Mouse (Mus musculus): Measurements from ENCODE around the gene H2-DMb2. TPM values are rescaled to one million over a fixed set of nuclear protein-coding genes. Genes with fewer than 3 reads are reported as not detected.

Gene H2-DMb2
- total and polyA plus RNA-seq, 2 experiments: 0.74 to 3.1 TPM

- no peak overlapping the region for H3K9ac ChIP-seq (ENCODE audit: low read depth, low read length)
- DNase-seq (ENCODE audit: extremely low read depth, low read depth, low spot score): peak; percentile 61
- no peak overlapping the region for H3K27ac ChIP-seq (replicated peaks; ENCODE audit: insufficient read depth, low read depth, low read length)
- no peaks in the 10 kb centered on the region for H3K27me3 ChIP-seq (ENCODE audit: control insufficient read depth, insufficient read depth, low read length)
- H3K79me2 ChIP-seq (ENCODE audit: control insufficient read depth, insufficient read depth, low read length): no peaks in the 10 kb centered on the region
- H3K36me3 ChIP-seq (ENCODE audit: control insufficient read depth, insufficient read depth, low read length): no peaks in the 10 kb centered on the region
- 38% methylated on average over 13 of the region's 13 CpGs for WGBS
- no peaks in the 10 kb centered on the region for H3K4me1 ChIP-seq (ENCODE audit: control insufficient read depth, insufficient read depth, low read length)
- H3K4me3 ChIP-seq (ENCODE audit: insufficient read depth, low read depth, low read length): no peak overlapping the region
- TF ChIP-seq POLR2A (IDR thresholded peaks at IDR 0.05; ENCODE audit: extremely low read depth, insufficient read depth, low read length) (no peak), CTCF (IDR thresholded peaks at IDR 0.05; ENCODE audit: low read depth, low read length) (peak; percentile 72; the same call in 1 of the 2 replicates)
Observed at GRCm38 (mm10) chr17:34170877-34171498, 27.9 kb downstream of the H2-DMb2 start.

GRCm38 (mm10) chr17:34172528-34172927 is 29.4 kb downstream of the H2-DMb2 start:
- H3K27ac ChIP-seq (replicated peaks; ENCODE audit: insufficient read depth, low read depth, low read length): no peak overlapping the region
- H3K4me1 ChIP-seq (ENCODE audit: control insufficient read depth, insufficient read depth, low read length): no peaks in the 10 kb centered on the region
- DNase-seq (ENCODE audit: extremely low read depth, low read depth, low spot score): no peak
- no peaks in the 10 kb centered on the region for H3K79me2 ChIP-seq (ENCODE audit: control insufficient read depth, insufficient read depth, low read length)
- TF ChIP-seq POLR2A (IDR thresholded peaks at IDR 0.05; ENCODE audit: extremely low read depth, insufficient read depth, low read length) (no peak), CTCF (IDR thresholded peaks at IDR 0.05; ENCODE audit: low read depth, low read length) (no peak)
- H3K4me3 ChIP-seq (ENCODE audit: insufficient read depth, low read depth, low read length): no peak overlapping the region
- no peak overlapping the region for H3K9ac ChIP-seq (ENCODE audit: low read depth, low read length)
- H3K27me3 ChIP-seq (ENCODE audit: control insufficient read depth, insufficient read depth, low read length): no peaks in the 10 kb centered on the region
- WGBS: 97% methylated on average over 5 of the region's 5 CpGs
- no peaks in the 10 kb centered on the region for H3K36me3 ChIP-seq (ENCODE audit: control insufficient read depth, insufficient read depth, low read length)

- Histone ChIP-seq H3K36me3 (ENCODE audit: control insufficient read depth, insufficient read depth, low read length) (no peaks in the 10 kb centered on the region), H3K27me3 (ENCODE audit: control insufficient read depth, insufficient read depth, low read length) (no peaks in the 10 kb centered on the region), H3K4me1 (ENCODE audit: control insufficient read depth, insufficient read depth, low read length) (no peaks in the 10 kb centered on the region), H3K4me3 (ENCODE audit: insufficient read depth, low read depth, low read length) (no peak overlapping the region), H3K9ac (ENCODE audit: low read depth, low read length) (no peak overlapping the region), H3K27ac (replicated peaks; ENCODE audit: insufficient read depth, low read depth, low read length) (no peak overlapping the region), H3K79me2 (ENCODE audit: control insufficient read depth, insufficient read depth, low read length) (no peaks in the 10 kb centered on the region)
- WGBS: 50% methylated on average over 1 of the region's 1 CpGs
- TF ChIP-seq POLR2A (IDR thresholded peaks at IDR 0.05; ENCODE audit: extremely low read depth, insufficient read depth, low read length) (no peak), CTCF (IDR thresholded peaks at IDR 0.05; ENCODE audit: low read depth, low read length) (no peak)
- no peak for DNase-seq (ENCODE audit: extremely low read depth, low read depth, low spot score)
Observed at GRCm38 (mm10) chr17:34174075-34174474, 31.0 kb downstream of the H2-DMb2 start.

- DNase-seq (ENCODE audit: extremely low read depth, low read depth, low spot score): no peak
- 77% methylated on average over 4 of the region's 4 CpGs for WGBS
- Histone ChIP-seq H3K27ac (replicated peaks; ENCODE audit: insufficient read depth, low read depth, low read length) (no peak overlapping the region), H3K4me3 (ENCODE audit: insufficient read depth, low read depth, low read length) (no peak overlapping the region), H3K27me3 (ENCODE audit: control insufficient read depth, insufficient read depth, low read length) (no peaks in the 10 kb centered on the region), H3K36me3 (ENCODE audit: control insufficient read depth, insufficient read depth, low read length) (no peaks in the 10 kb centered on the region), H3K9ac (ENCODE audit: low read depth, low read length) (no peak overlapping the region), H3K4me1 (ENCODE audit: control insufficient read depth, insufficient read depth, low read length) (peaks cover 8% of the 10 kb centered on the region; the same call in 1 of the 2 replicates), H3K79me2 (ENCODE audit: control insufficient read depth, insufficient read depth, low read length) (no peaks in the 10 kb centered on the region)
- no peak for TF ChIP-seq CTCF (IDR thresholded peaks at IDR 0.05; ENCODE audit: low read depth, low read length)
- no peak for TF ChIP-seq POLR2A (IDR thresholded peaks at IDR 0.05; ENCODE audit: extremely low read depth, insufficient read depth, low read length)
Observed at GRCm38 (mm10) chr17:34177179-34177578, 34.1 kb downstream of the H2-DMb2 start.

GRCm38 (mm10) chr17:34179019-34179418 is 35.9 kb downstream of the H2-DMb2 start:
- DNase-seq (ENCODE audit: extremely low read depth, low read depth, low spot score): no peak
- Histone ChIP-seq H3K36me3 (ENCODE audit: control insufficient read depth, insufficient read depth, low read length) (0 out of 2 replicates have a peak, but pooled peaks cover 2% of the 10 kb centered on the region), H3K4me1 (ENCODE audit: control insufficient read depth, insufficient read depth, low read length) (peaks cover 8% of the 10 kb centered on the region; the same call in 1 of the 2 replicates), H3K9ac (ENCODE audit: low read depth, low read length) (no peak overlapping the region), H3K4me3 (ENCODE audit: insufficient read depth, low read depth, low read length) (no peak overlapping the region), H3K27me3 (ENCODE audit: control insufficient read depth, insufficient read depth, low read length) (no peaks in the 10 kb centered on the region), H3K79me2 (ENCODE audit: control insufficient read depth, insufficient read depth, low read length) (no peaks in the 10 kb centered on the region), H3K27ac (replicated peaks; ENCODE audit: insufficient read depth, low read depth, low read length) (no peak overlapping the region)
- TF ChIP-seq POLR2A (IDR thresholded peaks at IDR 0.05; ENCODE audit: extremely low read depth, insufficient read depth, low read length) (no peak), CTCF (IDR thresholded peaks at IDR 0.05; ENCODE audit: low read depth, low read length) (no peak)
- WGBS: 84% methylated on average over 6 of the region's 6 CpGs

Measured in liver, adult 2 months (tissue).